Mouse (Mus musculus) cortical plate, adult 2 months (tissue): ENCODE results near the gene Plac8. TPM values are rescaled to one million over a fixed set of nuclear protein-coding genes. Genes with fewer than 3 reads are reported as not detected.

Experiments used
- H3K27ac ChIP-seq: fragments of 200-500 bp; 2 replicates; pipeline ENCODE4 v1.5.1; 2012; ENCODE audit warnings: low read length, control low read depth, inconsistent platforms; ENCODE audit not compliant: insufficient read depth
- H3K4me1 ChIP-seq: fragments of 200-500 bp; 2 replicates; pipeline ENCODE4 v1.6.1; 2011; ENCODE audit warnings: low read length; ENCODE audit not compliant: control insufficient read depth, insufficient read depth
- H3K4me3 ChIP-seq: fragments of 200-500 bp; 2 replicates; pipeline ENCODE4 v1.5.1; 2011; ENCODE audit warnings: mild to moderate bottlenecking, low read length, control low read depth; ENCODE audit not compliant: insufficient read depth
- CTCF ChIP-seq: fragments of 200-500 bp; IDR thresholded peaks from 2 replicates; pipeline ENCODE4 v1.5.1; 2011; ENCODE audit warnings: mild to moderate bottlenecking, control low read depth, low read length; ENCODE audit not compliant: insufficient read depth; ENCODE audit errors: extremely low read depth
- POLR2A ChIP-seq: fragments of 200-500 bp; IDR thresholded peaks from 2 replicates; pipeline ENCODE4 v1.6.1; 2011; ENCODE audit warnings: mild to moderate bottlenecking, low read length, control low read depth; ENCODE audit not compliant: insufficient read depth; ENCODE audit errors: extremely low read depth
- polyA plus RNA-seq: library from polyadenylated mRNA; depleted of rRNA; stranded (reverse); fragments of >200 nt; gene quantifications from 2 replicates; pipeline ENCODE4 v1.2.3, GENCODE M21; 2012

Gene Plac8
- polyA plus RNA-seq, 1 experiment: 0.96 TPM

GRCm38 (mm10) chr5:100567258-100568032 lies 4.6 kb downstream of the Plac8 start:
- TF ChIP-seq CTCF (no peak), POLR2A (no peak)

DNA sequence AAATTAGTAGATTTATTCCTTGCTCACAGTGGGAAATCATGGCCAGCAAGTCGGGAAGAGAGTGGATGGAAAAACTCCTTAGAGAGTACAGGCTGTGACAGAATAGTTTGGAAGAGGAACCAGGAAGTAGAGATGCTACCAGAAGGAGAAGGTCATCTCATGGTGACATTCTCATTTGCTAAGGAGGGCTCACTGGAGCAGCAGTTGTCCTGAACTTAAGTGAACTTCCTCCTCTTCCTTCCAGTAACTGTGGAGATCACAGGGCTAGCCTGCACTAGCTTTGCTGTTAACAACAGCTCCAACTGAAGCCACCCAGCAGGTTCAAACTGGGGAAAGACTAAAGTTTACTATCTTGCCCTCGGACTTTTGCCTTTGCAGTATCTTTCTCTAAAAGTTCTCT lies 5.2 kb downstream of the Plac8 start:
- no peak overlapping the region for H3K27ac ChIP-seq
- no peak overlapping the region for H3K4me3 ChIP-seq
- TF ChIP-seq POLR2A: no peak
- TF ChIP-seq CTCF: no peak
- no peaks in the 10 kb centered on the region for H3K4me1 ChIP-seq

More at GRCm38 (mm10) chr5:100567258-100568032, 4.6 kb downstream of the Plac8 start:
- H3K4me1 ChIP-seq: no peaks in the 10 kb centered on the region
- H3K4me3 ChIP-seq: no peak overlapping the region
- no peak overlapping the region for H3K27ac ChIP-seq

DNA sequence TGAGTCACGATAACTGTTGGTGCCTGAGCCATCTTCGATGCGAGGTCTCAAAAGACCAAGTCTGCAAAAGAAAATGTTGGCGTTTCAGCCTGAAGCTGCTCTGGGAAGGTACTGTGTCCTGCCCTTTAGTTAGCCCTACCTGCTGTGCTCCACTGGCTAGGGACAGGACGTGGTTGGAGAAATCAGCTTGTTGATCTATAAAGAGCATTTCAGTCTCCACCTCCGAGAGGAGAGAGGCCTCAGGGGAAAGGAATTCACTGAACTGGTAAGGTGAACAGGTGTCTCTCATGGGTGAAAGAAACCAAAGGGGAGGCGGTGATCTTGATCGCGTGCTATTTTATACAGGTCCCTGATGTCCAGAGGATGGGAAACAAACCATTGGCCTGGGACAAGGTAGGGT lies 9.3 kb downstream of the Plac8 start:
- H3K4me1 ChIP-seq: no peaks in the 10 kb centered on the region
- no peak overlapping the region for H3K4me3 ChIP-seq
- H3K27ac ChIP-seq: no peak overlapping the region
- TF ChIP-seq POLR2A (no peak), CTCF (no peak)

DNA sequence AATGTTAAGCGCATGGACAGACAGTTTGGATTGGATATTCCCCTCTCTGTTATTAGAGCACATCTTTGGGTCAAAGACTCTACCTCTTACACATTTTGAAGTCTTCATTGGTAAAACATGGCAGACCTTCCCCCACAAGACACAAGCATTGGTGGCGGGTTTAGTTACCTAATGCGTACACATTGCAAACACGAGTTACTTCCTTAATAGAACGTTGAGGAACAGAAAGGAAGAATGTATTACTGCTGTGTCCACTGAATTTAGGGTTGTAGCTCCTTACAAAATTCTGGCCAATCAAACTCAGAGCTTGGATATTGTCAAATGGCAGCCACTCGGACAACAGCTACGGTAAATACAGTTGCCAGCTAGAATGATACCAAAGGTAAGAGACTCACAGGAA lies 12.7 kb downstream of the Plac8 start:
- TF ChIP-seq CTCF (no peak), POLR2A (no peak)
- Histone ChIP-seq H3K27ac (no peak overlapping the region), H3K4me1 (no peaks in the 10 kb centered on the region)

DNA sequence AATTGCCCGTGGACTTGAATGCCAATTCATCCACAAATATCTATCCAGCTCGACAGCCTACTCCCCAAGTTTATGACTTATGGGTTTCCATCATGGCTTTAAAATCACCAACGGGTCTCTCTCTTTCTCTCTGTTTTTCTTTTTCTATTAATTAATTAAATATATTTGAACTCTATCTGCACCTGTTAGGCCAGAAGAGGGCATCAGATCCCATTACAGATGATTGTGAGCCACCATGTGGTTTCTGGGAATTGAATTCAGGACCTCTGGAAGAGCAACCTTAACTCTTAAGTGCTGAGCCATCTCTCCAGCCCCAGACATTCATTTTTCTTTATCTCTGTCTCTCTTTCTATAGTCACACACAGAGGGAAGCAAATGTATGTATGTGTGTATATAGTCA lies 13.3 kb downstream of the Plac8 start:
- TF ChIP-seq POLR2A: no peak
- no peak for TF ChIP-seq CTCF
- Histone ChIP-seq H3K27ac (no peak overlapping the region), H3K4me3 (no peak overlapping the region), H3K4me1 (no peaks in the 10 kb centered on the region)

More for the DNA sequence above, 12.7 kb downstream of the Plac8 start:
- no peak overlapping the region for H3K4me3 ChIP-seq

- Histone ChIP-seq H3K4me1 (no peaks in the 10 kb centered on the region), H3K4me3 (no peak overlapping the region), H3K27ac (no peak overlapping the region)
- TF ChIP-seq CTCF: no peak
- TF ChIP-seq POLR2A: no peak
Measured at GRCm38 (mm10) chr5:100557537-100557936, 14.5 kb downstream of the Plac8 start.

- Histone ChIP-seq H3K4me3 (no peak overlapping the region), H3K27ac (no peak overlapping the region)
- TF ChIP-seq CTCF: no peak
- TF ChIP-seq POLR2A: no peak
Measured at GRCm38 (mm10) chr5:100557019-100557418, 15.0 kb downstream of the Plac8 start.

GRCm38 (mm10) chr5:100553426-100553825 lies 18.6 kb downstream of the Plac8 start:
- TF ChIP-seq POLR2A (no peak), CTCF (no peak)
- Histone ChIP-seq H3K4me1 (no peaks in the 10 kb centered on the region), H3K4me3 (no peak overlapping the region), H3K27ac (no peak overlapping the region)

More at GRCm38 (mm10) chr5:100557019-100557418, 15.0 kb downstream of the Plac8 start:
- no peaks in the 10 kb centered on the region for H3K4me1 ChIP-seq

DNA sequence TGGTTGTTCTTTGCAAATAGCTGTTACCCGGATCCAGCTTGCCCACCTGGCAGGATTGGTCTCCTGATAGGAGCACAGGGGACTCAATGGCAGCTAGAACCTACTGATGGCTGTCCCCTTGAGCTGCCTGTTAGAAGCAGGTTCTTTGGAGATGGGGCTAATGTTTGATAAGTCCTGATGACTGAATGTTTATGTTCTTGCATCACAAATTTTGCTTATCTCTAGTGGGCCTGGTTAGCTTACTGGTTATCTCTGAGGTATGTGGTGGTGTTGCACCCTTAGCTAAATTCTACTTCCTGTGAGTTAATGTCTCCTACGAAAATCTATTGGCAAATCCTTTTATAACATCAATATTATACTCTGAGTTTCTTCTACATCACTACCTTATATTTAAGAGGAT lies 20.1 kb downstream of the Plac8 start:
- H3K27ac ChIP-seq: no peak overlapping the region
- no peaks in the 10 kb centered on the region for H3K4me1 ChIP-seq
- TF ChIP-seq POLR2A: no peak
- no peak for TF ChIP-seq CTCF
- no peak overlapping the region for H3K4me3 ChIP-seq

DNA sequence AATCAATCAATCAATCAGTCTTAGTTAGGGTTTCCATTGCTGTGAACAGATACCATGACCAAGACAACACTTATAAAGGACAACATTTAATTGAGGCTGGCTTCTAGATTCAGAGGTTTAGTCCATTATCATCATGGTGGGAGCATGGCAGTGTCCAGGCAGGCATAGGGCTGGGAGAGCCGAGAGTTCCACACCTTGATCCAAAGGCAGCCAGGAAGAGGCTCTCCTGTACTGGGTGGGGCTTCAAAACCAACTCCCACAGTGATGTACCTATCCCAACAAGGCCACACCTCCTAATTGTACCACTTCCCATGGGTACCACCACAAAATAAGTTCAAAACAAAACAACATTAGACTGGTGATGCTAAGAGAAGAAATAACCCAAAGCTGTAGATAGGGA lies 21.9 kb downstream of the Plac8 start:
- Histone ChIP-seq H3K4me3 (no peak overlapping the region), H3K27ac (no peak overlapping the region), H3K4me1 (no peaks in the 10 kb centered on the region)
- TF ChIP-seq CTCF (no peak), POLR2A (no peak)

GRCm38 (mm10) chr5:100549311-100549710 lies 22.7 kb downstream of the Plac8 start:
- Histone ChIP-seq H3K4me3 (no peak overlapping the region), H3K4me1 (no peaks in the 10 kb centered on the region), H3K27ac (no peak overlapping the region)
- TF ChIP-seq CTCF (no peak), POLR2A (no peak)
